In genomic region chr9:69766301-69766700, GRCm38 (mm10) we compare ENCODE assay signal across 19 mouse cellular contexts. TPM values are rescaled to one million over a fixed set of nuclear protein-coding genes. Genes with fewer than 3 reads are reported as not detected.
DNase-seq lines count a peak whose midpoint lies in the region; ATAC-seq and TF ChIP-seq lines count a peak whose summit lies in the region.
"Had no signal": no experiment of that assay in that cellular context is flagged by ENCODE, and none has a peak within 500 bp of the region (broad histone marks: within the 10 kb centered on the region; RNA-seq: fewer than 3 reads in every experiment).

No protein-coding gene starts in this region.

- H3K4me2 ChIP-seq in hindbrain, embryonic 12.5 days (replicated peaks), result 0 out of 2 replicates have a peak overlapping the region, but pooled peaks have one; percentile 56
- H3K4me2 ChIP-seq in hindbrain, embryonic 16.5 days (ENCODE audit: low read length), result no peak overlapping the region
- H3K4me2 ChIP-seq in midbrain, embryonic 15.5 days, result no peak overlapping the region
- H3K4me2 ChIP-seq: limb, embryonic 15.5 days; stomach, embryonic 15.5 days had no signal

- H3K9me3 ChIP-seq in hindbrain, embryonic 12.5 days (replicated peaks), result no peaks in the 10 kb centered on the region
- no peaks in the 10 kb centered on the region for H3K9me3 ChIP-seq in hindbrain, embryonic 16.5 days (ENCODE audit: control insufficient read depth, low read length)
- no peaks in the 10 kb centered on the region for H3K9me3 ChIP-seq in embryonic facial prominence, embryonic 10.5 days
- H3K9me3 ChIP-seq in midbrain, embryonic 15.5 days, result no peaks in the 10 kb centered on the region
- H3K9me3 ChIP-seq: limb, embryonic 15.5 days; stomach, embryonic 15.5 days had no signal

- no peak overlapping the region for H3K4me3 ChIP-seq in hindbrain, embryonic 12.5 days
- no peak overlapping the region for H3K4me3 ChIP-seq in hindbrain, embryonic 16.5 days (ENCODE audit: low read length)
- no peak overlapping the region for H3K4me3 ChIP-seq in embryonic facial prominence, embryonic 10.5 days
- H3K4me3 ChIP-seq in midbrain, embryonic 15.5 days, result no peak overlapping the region
- no peak overlapping the region for H3K4me3 ChIP-seq in gastrocnemius, adult 2 months
- H3K4me3 ChIP-seq: heart, adult 2 months; limb, embryonic 15.5 days; myocyte; stomach, embryonic 15.5 days had no signal

- H3K4me1 ChIP-seq in hindbrain, embryonic 12.5 days, result peaks cover 50% of the 10 kb centered on the region
- no peaks in the 10 kb centered on the region; the same call in 1 of the 2 replicates for H3K4me1 ChIP-seq in hindbrain, embryonic 16.5 days (ENCODE audit: control insufficient read depth, insufficient read depth, low read depth, low read length)
- H3K4me1 ChIP-seq in embryonic facial prominence, embryonic 10.5 days, result peaks cover 59% of the 10 kb centered on the region
- peaks cover 36% of the 10 kb centered on the region for H3K4me1 ChIP-seq in midbrain, embryonic 15.5 days

- H3K27ac ChIP-seq in hindbrain, embryonic 12.5 days, result no peak overlapping the region
- H3K27ac ChIP-seq in hindbrain, embryonic 16.5 days (ENCODE audit: low read depth, low read length), result no peak overlapping the region
- no peak overlapping the region for H3K27ac ChIP-seq in embryonic facial prominence, embryonic 10.5 days (replicated peaks)
- H3K27ac ChIP-seq in midbrain, embryonic 15.5 days, result 0 out of 2 replicates have a peak overlapping the region, but pooled peaks have one; percentile 12
- no peak overlapping the region for H3K27ac ChIP-seq in gastrocnemius, adult 2 months
- H3K27ac ChIP-seq: heart, adult 2 months; limb, embryonic 15.5 days; macrophage; stomach, embryonic 15.5 days had no signal

- peak; percentile 84 for DNase-seq in embryo, embryonic 10 days (ENCODE audit: low spot score)
- peak; percentile 56 for DNase-seq in embryonic facial prominence, embryonic 10.5 days (ENCODE audit: low spot score)
- DNase-seq in adipocyte (ENCODE audit: low spot score), result no peak
- no peak for DNase-seq in gastrocnemius, adult 2 months
- DNase-seq: adrenal gland, postnatal 36 days; heart, adult 2 months; heart, postnatal 10 days; kidney, adult 11 months; lung, adult 18-20 months had no signal

- intact Hi-C loops in gastrocnemius, adult 2 months (cut with DNase I), result no loop called here

- H3K9ac ChIP-seq in hindbrain, embryonic 12.5 days, result no peak overlapping the region
- no peak overlapping the region for H3K9ac ChIP-seq in hindbrain, embryonic 16.5 days (ENCODE audit: low read depth, low read length)
- H3K9ac ChIP-seq in midbrain, embryonic 15.5 days, result no peak overlapping the region
- H3K9ac ChIP-seq: limb, embryonic 15.5 days; stomach, embryonic 15.5 days had no signal

- no peak for TF ChIP-seq CTCF in gastrocnemius, adult 2 months (IDR thresholded peaks at IDR 0.05)

- 0 out of 2 replicates have a peak, but pooled peaks have one; percentile 41 for ATAC-seq in hindbrain, embryonic 12.5 days (ENCODE audit: low FRiP score)
- ATAC-seq in hindbrain, embryonic 16.5 days, result no peak
- ATAC-seq in midbrain, embryonic 15.5 days (replicated peaks), result no peak

- no peaks in the 10 kb centered on the region for H3K36me3 ChIP-seq in hindbrain, embryonic 12.5 days
- H3K36me3 ChIP-seq in hindbrain, embryonic 16.5 days (ENCODE audit: control insufficient read depth, insufficient read depth, low read length), result no peaks in the 10 kb centered on the region
- no peaks in the 10 kb centered on the region for H3K36me3 ChIP-seq in embryonic facial prominence, embryonic 10.5 days (replicated peaks)
- H3K36me3 ChIP-seq in midbrain, embryonic 15.5 days (replicated peaks), result no peaks in the 10 kb centered on the region
- H3K36me3 ChIP-seq: limb, embryonic 15.5 days; stomach, embryonic 15.5 days had no signal

- H3K27me3 ChIP-seq in hindbrain, embryonic 12.5 days, result peaks cover 93% of the 10 kb centered on the region
- peaks cover 59% of the 10 kb centered on the region for H3K27me3 ChIP-seq in hindbrain, embryonic 16.5 days (replicated peaks; ENCODE audit: control insufficient read depth, insufficient read depth, low read length)
- peaks cover 99% of the 10 kb centered on the region for H3K27me3 ChIP-seq in embryonic facial prominence, embryonic 10.5 days (replicated peaks; ENCODE audit: low read depth, poor library complexity, severe bottlenecking)
- H3K27me3 ChIP-seq in midbrain, embryonic 15.5 days (replicated peaks), result peaks cover 64% of the 10 kb centered on the region

- under 1% methylated on average over 8 of the region's 8 CpGs for WGBS in hindbrain, embryonic 12.5 days
- 1% methylated on average over 8 of the region's 8 CpGs for WGBS in hindbrain, embryonic 16.5 days
- under 1% methylated on average over 8 of the region's 8 CpGs for WGBS in embryonic facial prominence, embryonic 10.5 days
- under 1% methylated on average over 8 of the region's 8 CpGs for WGBS in midbrain, embryonic 15.5 days

RNA-seq across cellular contexts. Expression of gene Foxb1, which starts 5.6 kb away (rescaled TPM):
- 5.5 and 7.5 TPM in 2 replicates for polyA plus RNA-seq in hindbrain, embryonic 12.5 days (2016; fragmentation: Nextera tagmentation; extraction: Ambion mirVana)
- 6.9 TPM in 2 replicates for polyA plus RNA-seq in hindbrain, embryonic 16.5 days (2015; fragmentation: Nextera tagmentation; extraction: Ambion mirVana)
- 0.26 and 2.2 TPM in 2 replicates for polyA plus RNA-seq in embryonic facial prominence, embryonic 10.5 days (2016; fragmentation: Nextera tagmentation; extraction: Ambion mirVana)
- 15.1 and 20.7 TPM in 2 replicates for polyA plus RNA-seq in midbrain, embryonic 15.5 days (2015; fragmentation: Nextera tagmentation; extraction: Ambion mirVana)
- total RNA-seq in gastrocnemius, adult 2 months (2021), result not detected
- total RNA-seq: adrenal gland, postnatal 36 days; heart, adult 2 months; heart, postnatal 10 days; MEL had no signal
- polyA plus RNA-seq: heart, adult 2 months; large intestine, adult 2 months; limb, embryonic 15.5 days; macrophage; myocyte; small intestine, adult 2 months had no signal

Comparison
In these comparisons a context has a peak if more than half of its experiments do, and no peak if none do; other contexts are left out.
1. DNase-seq: peak in embryo, embryonic 10 days (single experiment) and embryonic facial prominence, embryonic 10.5 days (single experiment); none in adipocyte (single experiment) and gastrocnemius, adult 2 months (single experiment).